Comparison of ENCODE assay signal across 18 mouse cellular contexts in the genomic region with DNA sequence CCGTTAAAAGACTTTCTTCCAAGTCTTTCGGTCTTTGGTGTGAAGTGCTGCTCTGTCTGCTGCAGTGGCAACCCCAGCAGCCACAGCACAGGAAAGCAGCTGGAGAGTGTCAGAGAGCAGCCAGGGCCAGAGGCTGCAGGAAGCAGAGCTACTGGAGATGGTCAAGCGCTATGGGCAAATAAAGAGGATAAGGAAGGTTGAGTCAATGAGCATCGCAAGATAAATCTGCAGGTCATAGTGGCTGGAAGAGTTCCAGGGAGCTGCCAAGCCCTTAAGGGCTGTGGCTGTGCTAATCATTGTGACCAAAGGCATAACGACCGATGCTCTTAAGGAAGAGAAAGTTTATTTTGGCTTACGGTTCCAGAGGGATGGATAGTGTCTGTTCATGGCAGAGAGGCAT.
DNase-seq lines count a peak whose midpoint lies in the region; ATAC-seq and TF ChIP-seq lines count a peak whose summit lies in the region.
"Had no signal": no experiment of that assay in that cellular context is flagged by ENCODE, and none has a peak within 500 bp of the region (broad histone marks: within the 10 kb centered on the region; RNA-seq: fewer than 3 reads in every experiment).

No protein-coding gene starts in this region.

- WGBS in lung, embryonic 14.5 days, result 23% methylated on average over 7 of the region's 7 CpGs
- WGBS in embryonic facial prominence, embryonic 10.5 days, result 81% methylated on average over 7 of the region's 7 CpGs

- H3K9me3 ChIP-seq in lung, embryonic 14.5 days (ENCODE audit: low read depth, low read length), result no peaks in the 10 kb centered on the region
- no peaks in the 10 kb centered on the region for H3K9me3 ChIP-seq in embryonic facial prominence, embryonic 10.5 days
- H3K9me3 ChIP-seq: hindbrain, embryonic 12.5 days; intestine, embryonic 15.5 days; midbrain, embryonic 15.5 days had no signal

- H3K4me2 ChIP-seq in lung, embryonic 14.5 days, result no peak overlapping the region
- H3K4me2 ChIP-seq: hindbrain, embryonic 12.5 days; intestine, embryonic 15.5 days; midbrain, embryonic 15.5 days had no signal

- H3K27ac ChIP-seq in lung, embryonic 14.5 days (ENCODE audit: low read depth), result no peak overlapping the region
- H3K27ac ChIP-seq in embryonic facial prominence, embryonic 10.5 days (replicated peaks), result peak overlapping the region; percentile 16; the same call in 1 of the 2 replicates
- H3K27ac ChIP-seq: hindbrain, embryonic 12.5 days; intestine, embryonic 15.5 days; midbrain, embryonic 15.5 days had no signal

- intact Hi-C loops in heart, postnatal 10 days (cut with DNase I), result no loop called here
- intact Hi-C loops in gastrocnemius, postnatal 14 days (cut with DNase I; ENCODE audit: low total_unique reads), result no loop called here

- peak; percentile 52 for DNase-seq in lung, embryonic 14.5 days
- no peak for DNase-seq in lung, adult 18-20 months
- no peak for DNase-seq in embryonic facial prominence, embryonic 10.5 days (ENCODE audit: low spot score)
- peak; percentile 9 to 28 for DNase-seq in heart, postnatal 10 days
- DNase-seq in kidney, postnatal 14 days, result peak; percentile 20
- DNase-seq in cerebellum, adult 11-12 months, result no peak
- DNase-seq in gastrocnemius, postnatal 14 days, result no peak
- DNase-seq: adrenal gland, postnatal 25 days; cerebellum, adult 9-11 months; liver; right cerebral cortex, postnatal 14 days; thymus, postnatal 4 days had no signal

- ATAC-seq in lung, embryonic 14.5 days (ENCODE audit: insufficient read depth), result peak; percentile 77; the same call in 1 of the 2 replicates
- ATAC-seq in monocyte, adult 5-6 weeks (replicated peaks; ENCODE audit: insufficient number of reproducible peaks, low FRiP score, low TSS enrichment, poor library complexity, severe bottlenecking), result no peak
- ATAC-seq: forebrain, embryonic 16.5 days; intestine, embryonic 15.5 days; midbrain, embryonic 15.5 days had no signal

- no peaks in the 10 kb centered on the region for H3K27me3 ChIP-seq in lung, embryonic 14.5 days (ENCODE audit: insufficient read depth, low read length)
- no peaks in the 10 kb centered on the region for H3K27me3 ChIP-seq in embryonic facial prominence, embryonic 10.5 days (replicated peaks; ENCODE audit: low read depth, poor library complexity, severe bottlenecking)
- H3K27me3 ChIP-seq: hindbrain, embryonic 12.5 days; intestine, embryonic 15.5 days; midbrain, embryonic 15.5 days had no signal

- no peaks in the 10 kb centered on the region for H3K36me3 ChIP-seq in lung, embryonic 14.5 days (ENCODE audit: insufficient read depth)
- H3K36me3 ChIP-seq in embryonic facial prominence, embryonic 10.5 days (replicated peaks), result no peaks in the 10 kb centered on the region
- H3K36me3 ChIP-seq: hindbrain, embryonic 12.5 days; intestine, embryonic 15.5 days; midbrain, embryonic 15.5 days had no signal

- no peak overlapping the region for H3K9ac ChIP-seq in lung, embryonic 14.5 days
- H3K9ac ChIP-seq: hindbrain, embryonic 12.5 days; intestine, embryonic 15.5 days; midbrain, embryonic 15.5 days had no signal

- no peak for TF ChIP-seq CTCF in lung, embryonic 14.5 days (IDR thresholded peaks at IDR 0.05; ENCODE audit: low read depth)

- H3K4me1 ChIP-seq in lung, embryonic 14.5 days (ENCODE audit: insufficient read depth), result 0 out of 2 replicates have a peak, but pooled peaks cover 2% of the 10 kb centered on the region
- H3K4me1 ChIP-seq in embryonic facial prominence, embryonic 10.5 days, result peaks cover 40% of the 10 kb centered on the region

- no peak overlapping the region for H3K4me3 ChIP-seq in lung, embryonic 14.5 days (ENCODE audit: low read depth, low read length)
- H3K4me3 ChIP-seq in embryonic facial prominence, embryonic 10.5 days, result no peak overlapping the region
- H3K4me3 ChIP-seq: erythroblast, embryonic 14.5 days; hindbrain, embryonic 12.5 days; intestine, embryonic 15.5 days; midbrain, embryonic 15.5 days had no signal

Comparison
In these comparisons a context has a peak if more than half of its experiments do, and no peak if none do; other contexts are left out.
1. DNase-seq: peak in lung, embryonic 14.5 days (single experiment), heart, postnatal 10 days (2 of 2) and kidney, postnatal 14 days (single experiment); none in lung, adult 18-20 months (0 of 2), embryonic facial prominence, embryonic 10.5 days (single experiment), cerebellum, adult 11-12 months (single experiment) and gastrocnemius, postnatal 14 days (single experiment).